Mouse (Mus musculus): ENCODE results near the gene Bend6. TPM values are rescaled to one million over a fixed set of nuclear protein-coding genes. Genes with fewer than 3 reads are reported as not detected.

The Bend6 gene
- 2.4 and 3.0 TPM in 2 replicates for polyA plus RNA-seq (2014; fragmentation: Nextera tagmentation; extraction: Ambion mirVana)

DNA sequence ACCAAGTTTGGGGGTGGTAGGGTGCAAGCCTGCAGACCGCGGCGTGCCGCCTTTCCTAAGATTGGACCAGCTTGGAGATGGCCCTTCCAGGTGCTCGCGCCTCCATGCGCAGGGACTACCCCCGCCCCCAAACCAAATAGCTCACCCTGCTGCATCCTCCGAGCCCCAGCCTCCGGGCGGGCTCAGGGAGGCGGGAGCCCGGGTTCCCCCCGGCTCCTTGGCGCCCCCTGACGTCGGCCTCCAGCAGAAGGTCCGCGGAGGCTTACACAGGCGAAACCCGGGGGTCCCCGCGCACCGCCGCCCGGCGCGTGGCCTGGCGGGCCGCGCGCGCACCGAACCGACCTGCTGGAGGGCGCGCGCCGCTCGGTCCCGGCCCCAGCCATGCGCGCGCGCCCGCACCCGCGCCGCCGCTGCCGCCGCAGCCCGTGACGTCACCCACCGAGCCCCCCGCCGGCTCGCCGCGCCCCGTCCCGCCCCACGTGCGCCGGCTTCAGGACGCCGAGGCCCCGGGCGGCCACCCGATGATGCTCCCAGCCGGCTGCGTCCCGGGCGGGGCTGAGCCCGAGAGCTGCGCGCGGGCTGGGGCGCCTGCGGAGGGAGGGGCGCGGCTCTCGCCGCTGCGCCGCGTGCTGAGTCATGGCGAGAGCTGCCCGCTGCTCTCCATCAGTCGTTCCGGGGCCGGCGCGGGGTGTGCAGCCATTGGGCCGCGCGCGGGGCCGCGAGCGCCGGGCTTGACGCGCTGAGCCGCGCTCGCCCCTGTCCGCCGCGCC lies at the start of gene Bend6:
TSS of gene Bend6 (minus strand) at position 396 of the 770 bp plus-strand sequence.
- WGBS, result under 1% methylated on average over 101 of the region's 110 CpGs
- peak within 1 kb of the TSS; percentile 88 for H3K4me2 ChIP-seq (ENCODE audit: low read depth, low read length, severe bottlenecking)
- peak; percentile 87 for ATAC-seq (replicated peaks; ENCODE audit: low FRiP score)
- peak within 1 kb of the TSS; percentile 61 for H3K9ac ChIP-seq (ENCODE audit: low read length)
- peaks cover 8% of the 10 kb centered on the region; the same call in 1 of the 2 replicates for H3K4me1 ChIP-seq (replicated peaks; ENCODE audit: control insufficient read depth, insufficient read depth, low read length)
- H3K4me3 ChIP-seq (ENCODE audit: low read depth, low read length), result peak within 1 kb of the TSS; percentile 65
- DNase-seq (ENCODE audit: low spot score), result peak; percentile 89
- no peaks in the 10 kb centered on the region for H3K36me3 ChIP-seq (ENCODE audit: control insufficient read depth, insufficient read depth, low read length)
- H3K27ac ChIP-seq (ENCODE audit: low read depth, low read length), result no peak within 1 kb of the TSS
- H3K27me3 ChIP-seq (ENCODE audit: control insufficient read depth, insufficient read depth, low read length), result peaks cover 13% of the 10 kb centered on the region
- no peaks in the 10 kb centered on the region for H3K9me3 ChIP-seq (ENCODE audit: control insufficient read depth, low read length)

GRCm38 (mm10) chr1:33955626-33956025 lies 48.0 kb upstream of the Bend6 start:
- Histone ChIP-seq H3K9me3 (ENCODE audit: control insufficient read depth, low read length) (no peaks in the 10 kb centered on the region), H3K27ac (ENCODE audit: low read depth, low read length) (no peak overlapping the region), H3K4me3 (ENCODE audit: low read depth, low read length) (no peak overlapping the region), H3K4me2 (ENCODE audit: low read depth, low read length, severe bottlenecking) (no peak overlapping the region), H3K4me1 (replicated peaks; ENCODE audit: control insufficient read depth, insufficient read depth, low read length) (no peaks in the 10 kb centered on the region), H3K9ac (ENCODE audit: low read length) (no peak overlapping the region), H3K36me3 (ENCODE audit: control insufficient read depth, insufficient read depth, low read length) (no peaks in the 10 kb centered on the region), H3K27me3 (ENCODE audit: control insufficient read depth, insufficient read depth, low read length) (no peaks in the 10 kb centered on the region)
- WGBS, result 91% methylated on average over 6 of the region's 6 CpGs
- no peak for ATAC-seq (replicated peaks; ENCODE audit: low FRiP score)
- DNase-seq (ENCODE audit: low spot score), result no peak

DNA sequence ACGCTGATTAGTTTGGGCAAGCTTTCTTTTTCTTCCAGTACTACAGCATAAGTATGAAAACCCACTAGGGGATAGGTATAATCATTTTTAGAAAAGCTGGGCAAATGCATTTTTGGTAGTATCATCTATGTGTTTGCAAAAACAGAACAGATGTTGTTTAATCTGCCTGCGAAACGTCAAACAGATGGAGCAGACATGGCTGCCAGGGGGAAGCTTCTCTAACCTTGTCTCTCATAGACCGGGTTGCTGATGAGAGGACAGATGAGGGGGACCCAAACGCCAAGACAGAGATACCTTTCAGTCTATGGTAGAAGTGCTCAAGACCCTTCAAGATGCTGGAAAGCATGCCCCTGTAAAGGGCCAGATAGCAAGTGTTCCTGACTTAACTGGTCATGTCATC lies 40.9 kb upstream of the Bend6 start:
- no peak overlapping the region for H3K9ac ChIP-seq (ENCODE audit: low read length)
- H3K9me3 ChIP-seq (ENCODE audit: control insufficient read depth, low read length), result no peaks in the 10 kb centered on the region
- H3K4me3 ChIP-seq (ENCODE audit: low read depth, low read length), result no peak overlapping the region
- H3K27ac ChIP-seq (ENCODE audit: low read depth, low read length), result no peak overlapping the region
- no peaks in the 10 kb centered on the region for H3K27me3 ChIP-seq (ENCODE audit: control insufficient read depth, insufficient read depth, low read length)
- H3K36me3 ChIP-seq (ENCODE audit: control insufficient read depth, insufficient read depth, low read length), result no peaks in the 10 kb centered on the region
- 88% methylated on average over 5 of the region's 5 CpGs for WGBS
- no peak overlapping the region for H3K4me2 ChIP-seq (ENCODE audit: low read depth, low read length, severe bottlenecking)
- ATAC-seq (replicated peaks; ENCODE audit: low FRiP score), result no peak
- H3K4me1 ChIP-seq (replicated peaks; ENCODE audit: control insufficient read depth, insufficient read depth, low read length), result no peaks in the 10 kb centered on the region
- DNase-seq (ENCODE audit: low spot score), result peak; percentile 23

DNA sequence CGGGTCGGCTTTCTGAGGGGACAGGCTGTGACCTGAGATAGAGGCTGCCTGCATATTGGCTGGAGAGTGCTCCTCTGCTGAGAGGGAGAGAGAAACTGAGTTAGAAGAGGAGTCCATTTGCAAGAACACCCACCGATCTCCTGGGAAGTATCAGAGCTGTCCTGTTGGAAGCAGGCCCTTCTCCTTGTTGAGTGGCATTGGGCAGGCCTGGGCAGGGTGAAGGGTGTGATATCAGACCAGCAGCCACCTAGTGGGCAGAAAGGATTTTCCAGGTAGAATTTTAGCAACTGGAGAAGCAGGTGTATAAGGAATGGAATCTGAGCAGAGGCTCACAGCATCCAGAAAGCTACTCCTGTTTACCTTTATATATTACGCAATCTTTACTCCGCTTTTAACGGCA lies 40.2 kb upstream of the Bend6 start:
- WGBS, result 85% methylated on average over 6 of the region's 6 CpGs
- Histone ChIP-seq H3K36me3 (ENCODE audit: control insufficient read depth, insufficient read depth, low read length) (no peaks in the 10 kb centered on the region), H3K4me3 (ENCODE audit: low read depth, low read length) (no peak overlapping the region), H3K27me3 (ENCODE audit: control insufficient read depth, insufficient read depth, low read length) (no peaks in the 10 kb centered on the region), H3K9me3 (ENCODE audit: control insufficient read depth, low read length) (no peaks in the 10 kb centered on the region), H3K4me2 (ENCODE audit: low read depth, low read length, severe bottlenecking) (no peak overlapping the region), H3K9ac (ENCODE audit: low read length) (no peak overlapping the region), H3K4me1 (replicated peaks; ENCODE audit: control insufficient read depth, insufficient read depth, low read length) (no peaks in the 10 kb centered on the region), H3K27ac (ENCODE audit: low read depth, low read length) (no peak overlapping the region)
- ATAC-seq (replicated peaks; ENCODE audit: low FRiP score) (no peak), DNase-seq (ENCODE audit: low spot score) (peak; percentile 33)

GRCm38 (mm10) chr1:33946601-33947395 lies 39.2 kb upstream of the Bend6 start:
- H3K4me3 ChIP-seq (ENCODE audit: low read depth, low read length), result no peak overlapping the region

GRCm38 (mm10) chr1:33945756-33946155 lies 38.1 kb upstream of the Bend6 start:
- H3K36me3 ChIP-seq (ENCODE audit: control insufficient read depth, insufficient read depth, low read length), result no peaks in the 10 kb centered on the region
- no peak overlapping the region for H3K27ac ChIP-seq (ENCODE audit: low read depth, low read length)
- ATAC-seq (replicated peaks; ENCODE audit: low FRiP score), result no peak
- H3K4me2 ChIP-seq (ENCODE audit: low read depth, low read length, severe bottlenecking), result no peak overlapping the region
- no peaks in the 10 kb centered on the region for H3K9me3 ChIP-seq (ENCODE audit: control insufficient read depth, low read length)
- no peaks in the 10 kb centered on the region for H3K4me1 ChIP-seq (replicated peaks; ENCODE audit: control insufficient read depth, insufficient read depth, low read length)
- H3K27me3 ChIP-seq (ENCODE audit: control insufficient read depth, insufficient read depth, low read length), result no peaks in the 10 kb centered on the region
- no peak overlapping the region for H3K4me3 ChIP-seq (ENCODE audit: low read depth, low read length)
- no peak overlapping the region for H3K9ac ChIP-seq (ENCODE audit: low read length)
- peak; percentile 27 for DNase-seq (ENCODE audit: low spot score)
- 94% methylated on average over 6 of the region's 6 CpGs for WGBS

More at GRCm38 (mm10) chr1:33946601-33947395, 39.2 kb upstream of the Bend6 start:
- H3K4me1 ChIP-seq (replicated peaks; ENCODE audit: control insufficient read depth, insufficient read depth, low read length), result no peaks in the 10 kb centered on the region
- no peaks in the 10 kb centered on the region for H3K9me3 ChIP-seq (ENCODE audit: control insufficient read depth, low read length)
- ATAC-seq (replicated peaks; ENCODE audit: low FRiP score), result no peak
- WGBS, result 87% methylated on average over 12 of the region's 12 CpGs
- no peak overlapping the region; the same call in 1 of the 2 replicates for H3K9ac ChIP-seq (ENCODE audit: low read length)
- H3K36me3 ChIP-seq (ENCODE audit: control insufficient read depth, insufficient read depth, low read length), result no peaks in the 10 kb centered on the region
- no peak overlapping the region for H3K27ac ChIP-seq (ENCODE audit: low read depth, low read length)
- peak; percentile 30 for DNase-seq (ENCODE audit: low spot score)
- H3K4me2 ChIP-seq (ENCODE audit: low read depth, low read length, severe bottlenecking), result no peak overlapping the region
- H3K27me3 ChIP-seq (ENCODE audit: control insufficient read depth, insufficient read depth, low read length), result no peaks in the 10 kb centered on the region

DNA sequence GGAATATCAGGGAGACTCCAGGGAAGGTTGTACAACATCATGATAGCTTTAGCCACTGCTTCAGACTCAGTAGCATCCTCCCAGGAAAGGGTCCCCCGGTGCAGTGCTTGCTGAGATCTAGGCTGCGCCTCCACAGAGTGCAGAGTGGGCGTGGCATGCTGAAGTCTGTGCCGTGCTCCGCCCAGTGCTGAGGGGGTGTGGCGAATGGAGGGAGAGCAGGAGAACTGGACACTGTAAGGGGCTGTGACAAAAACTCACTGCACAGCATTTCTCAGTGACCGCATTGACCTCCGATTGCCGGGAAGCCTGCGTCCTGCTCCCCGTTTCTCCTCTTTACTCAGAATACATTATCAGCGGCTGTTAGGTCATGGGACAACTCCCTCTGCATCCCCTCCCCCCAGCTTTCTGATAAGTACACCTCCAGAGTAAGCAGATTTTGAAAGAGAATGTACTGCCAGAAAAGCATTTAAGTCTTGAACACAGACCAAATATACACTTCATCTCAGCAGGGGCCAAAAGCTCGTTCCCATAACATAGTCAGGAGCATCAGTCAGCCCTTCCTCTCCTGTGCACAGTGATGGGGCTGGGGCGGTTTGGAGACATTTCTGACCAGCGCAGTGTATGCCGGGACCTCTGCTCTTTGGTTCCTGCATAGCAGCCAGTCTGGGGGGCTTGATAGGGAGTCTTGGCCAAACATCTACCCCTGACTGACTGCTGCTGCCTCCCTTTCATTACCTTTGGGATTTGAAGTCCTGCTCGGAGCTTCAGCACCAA lies 37.5 kb upstream of the Bend6 start:
- Histone ChIP-seq H3K4me2 (ENCODE audit: low read depth, low read length, severe bottlenecking) (no peak overlapping the region), H3K4me3 (ENCODE audit: low read depth, low read length) (no peak overlapping the region), H3K4me1 (replicated peaks; ENCODE audit: control insufficient read depth, insufficient read depth, low read length) (no peaks in the 10 kb centered on the region), H3K27ac (ENCODE audit: low read depth, low read length) (no peak overlapping the region), H3K27me3 (ENCODE audit: control insufficient read depth, insufficient read depth, low read length) (no peaks in the 10 kb centered on the region), H3K9ac (ENCODE audit: low read length) (no peak overlapping the region), H3K9me3 (ENCODE audit: control insufficient read depth, low read length) (no peaks in the 10 kb centered on the region), H3K36me3 (ENCODE audit: control insufficient read depth, insufficient read depth, low read length) (no peaks in the 10 kb centered on the region)
- WGBS, result 72% methylated on average over 17 of the region's 17 CpGs
- ATAC-seq (replicated peaks; ENCODE audit: low FRiP score) (peak; percentile 36), DNase-seq (ENCODE audit: low spot score) (peak; percentile 45)

GRCm38 (mm10) chr1:33943943-33944342 lies 36.3 kb upstream of the Bend6 start:
- no peak overlapping the region for H3K4me3 ChIP-seq (ENCODE audit: low read depth, low read length)
- no peak overlapping the region for H3K9ac ChIP-seq (ENCODE audit: low read length)
- no peak overlapping the region for H3K27ac ChIP-seq (ENCODE audit: low read depth, low read length)
- H3K9me3 ChIP-seq (ENCODE audit: control insufficient read depth, low read length), result no peaks in the 10 kb centered on the region
- H3K4me2 ChIP-seq (ENCODE audit: low read depth, low read length, severe bottlenecking), result no peak overlapping the region
- H3K4me1 ChIP-seq (replicated peaks; ENCODE audit: control insufficient read depth, insufficient read depth, low read length), result no peaks in the 10 kb centered on the region
- ATAC-seq (replicated peaks; ENCODE audit: low FRiP score) (no peak), DNase-seq (ENCODE audit: low spot score) (no peak)
- H3K27me3 ChIP-seq (ENCODE audit: control insufficient read depth, insufficient read depth, low read length), result no peaks in the 10 kb centered on the region
- WGBS, result 85% methylated on average over 2 of the region's 2 CpGs
- no peaks in the 10 kb centered on the region for H3K36me3 ChIP-seq (ENCODE audit: control insufficient read depth, insufficient read depth, low read length)

All from forebrain, embryonic 11.5 days (tissue).